Mouse (Mus musculus) limb, embryonic 15.5 days (tissue): ENCODE data around the gene Gm10974. TPM values are rescaled to one million over a fixed set of nuclear protein-coding genes. Genes with fewer than 3 reads are reported as not detected.

ENCODE experiments used
- ATAC-seq: fragments of 200-750 bp; cut with Nextera tagmentation; 2 replicates; pipeline ENCODE4 v1.8.0; 2017; ENCODE audit warnings: low read depth, moderate TSS enrichment; ENCODE audit not compliant: insufficient number of reproducible peaks, low FRiP score, low TSS enrichment
- H3K27ac ChIP-seq: fragments of 300-500 bp; sonication (generic); 2 replicates; pipeline ENCODE4 v1.5.1; 2015; ENCODE audit warnings: moderate library complexity, mild to moderate bottlenecking, inconsistent platforms
- H3K27me3 ChIP-seq: fragments of 300-500 bp; sonication (generic); 2 replicates; pipeline ENCODE4 v1.6.1; 2015; ENCODE audit warnings: inconsistent platforms
- H3K36me3 ChIP-seq: fragments of 300-500 bp; sonication (generic); 2 replicates; pipeline ENCODE4 v1.6.1; 2015; ENCODE audit warnings: inconsistent platforms
- H3K4me1 ChIP-seq: fragments of 300-500 bp; sonication (generic); 2 replicates; pipeline ENCODE4 v1.6.1; 2015; ENCODE audit warnings: inconsistent platforms
- H3K4me2 ChIP-seq: fragments of 300-500 bp; sonication (generic); 2 replicates; pipeline ENCODE4 v1.6.1; 2015; ENCODE audit warnings: mild to moderate bottlenecking, inconsistent platforms
- H3K4me3 ChIP-seq: fragments of 300-500 bp; sonication (generic); 2 replicates; pipeline ENCODE4 v1.5.1; 2015; ENCODE audit warnings: mild to moderate bottlenecking, inconsistent platforms
- H3K9ac ChIP-seq: fragments of 300-500 bp; sonication (generic); 2 replicates; pipeline ENCODE4 v1.6.1; 2015; ENCODE audit warnings: inconsistent platforms
- H3K9me3 ChIP-seq: fragments of 300-500 bp; sonication (generic); 2 replicates; pipeline ENCODE4 v1.6.1; 2016; ENCODE audit warnings: inconsistent platforms
- WGBS: fragments of 180-500 bp; shearing (Covaris S2); methylation state at CpG from one replicate; pipeline ENCODE4 v1.1.7; 2015; 5-methylcytosine and 5-hydroxymethylcytosine counted together
- polyA plus RNA-seq: library from polyadenylated mRNA; unstranded; fragments of >200 nt; fragmentation: Nextera tagmentation; extraction: Ambion mirVana; gene quantifications from 2 replicates; pipeline ENCODE4 v1.2.1, GENCODE M21; 2015

Gm10974 gene
- polyA plus RNA-seq, 1 experiment from 2014 or later, result not detected

GRCm38 (mm10) chr7:66364491-66364890 is 1.2 kb upstream of the Gm10974 start:
- no peaks in the 10 kb centered on the region for H3K9me3 ChIP-seq
- H3K27ac ChIP-seq, result no peak overlapping the region
- H3K27me3 ChIP-seq, result no peaks in the 10 kb centered on the region
- H3K36me3 ChIP-seq, result peaks cover 16% of the 10 kb centered on the region
- H3K4me3 ChIP-seq, result no peak overlapping the region
- ATAC-seq, result no peak
- no peak overlapping the region for H3K4me2 ChIP-seq
- H3K9ac ChIP-seq, result no peak overlapping the region
- peaks cover 6% of the 10 kb centered on the region; the same call in 1 of the 2 replicates for H3K4me1 ChIP-seq
- 96% methylated on average over 11 of the region's 11 CpGs for WGBS

DNA sequence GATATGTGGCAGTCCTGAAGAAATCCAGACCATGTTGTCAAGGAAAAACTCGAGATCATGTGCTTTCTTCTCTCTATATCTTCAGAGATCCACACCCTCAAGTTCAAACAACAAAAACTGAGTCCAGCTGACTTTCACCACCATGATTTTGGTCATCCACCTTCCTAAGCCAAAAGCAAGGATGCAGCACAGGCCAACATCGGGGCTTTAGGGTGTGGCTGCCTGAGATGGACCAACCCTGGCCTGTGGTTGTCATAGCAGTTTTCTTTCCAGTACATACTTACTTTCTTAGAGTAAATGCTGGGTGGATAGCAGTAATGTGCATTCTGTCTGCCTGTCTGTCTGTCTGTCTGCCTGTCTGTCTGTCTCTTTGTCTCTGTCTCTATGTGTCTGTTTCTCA is 294 bp upstream of the Gm10974 start:
- 71% methylated on average over 2 of the region's 2 CpGs for WGBS
- no peak overlapping the region for H3K9ac ChIP-seq
- H3K36me3 ChIP-seq, result peaks cover 8% of the 10 kb centered on the region
- no peak for ATAC-seq
- H3K27ac ChIP-seq, result peak overlapping the region; percentile 11; the same call in 1 of the 2 replicates
- H3K4me1 ChIP-seq, result peaks cover 14% of the 10 kb centered on the region; the same call in 1 of the 2 replicates
- H3K4me2 ChIP-seq, result no peak overlapping the region
- no peak overlapping the region for H3K4me3 ChIP-seq
- no peaks in the 10 kb centered on the region for H3K27me3 ChIP-seq
- no peaks in the 10 kb centered on the region for H3K9me3 ChIP-seq

DNA sequence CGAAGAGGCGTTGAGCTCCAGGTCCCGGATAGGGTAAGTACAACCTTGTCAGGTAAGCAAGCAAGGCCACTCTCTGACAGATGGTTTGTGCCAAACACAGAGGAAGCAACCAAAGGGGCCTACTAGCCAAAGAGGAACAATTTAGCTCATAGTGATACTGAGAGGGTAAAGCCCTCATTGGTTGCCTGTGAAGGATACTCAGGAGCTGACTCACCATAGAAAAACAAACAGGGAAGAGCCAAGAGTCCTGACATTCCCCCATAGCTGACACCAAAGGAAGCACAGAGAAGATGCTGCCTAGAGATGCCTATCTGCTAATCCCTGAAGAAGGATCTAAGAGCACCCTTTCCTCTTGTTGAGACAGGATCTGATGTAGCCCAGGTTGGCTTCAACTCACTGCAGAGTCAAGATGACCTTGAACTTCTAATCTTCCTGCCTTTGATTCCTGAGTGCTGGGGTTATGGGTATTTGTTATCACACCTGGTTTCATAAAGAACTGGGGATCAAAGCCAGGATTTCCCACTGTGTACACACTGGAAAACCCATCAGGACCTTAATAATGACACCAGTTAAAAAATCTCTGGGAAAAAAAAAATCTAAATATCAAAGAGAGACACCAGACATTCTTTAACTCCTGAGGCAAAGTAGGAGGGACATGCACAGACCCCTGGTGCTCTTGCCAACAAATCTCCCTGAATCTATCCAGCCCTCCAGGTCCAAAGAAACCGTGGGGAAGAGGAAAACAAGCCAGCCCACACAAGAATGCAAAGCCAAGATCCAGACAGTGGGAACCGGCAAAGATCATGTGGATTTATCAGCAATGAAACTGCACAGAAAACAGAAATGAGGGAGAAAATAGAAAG is 3.6 kb downstream of the Gm10974 start:
- 0 out of 2 replicates have a peak overlapping the region, but pooled peaks have one; percentile 64 for H3K27ac ChIP-seq
- H3K9me3 ChIP-seq, result no peaks in the 10 kb centered on the region
- no peak for ATAC-seq
- H3K36me3 ChIP-seq, result 0 out of 2 replicates have a peak, but pooled peaks cover 4% of the 10 kb centered on the region
- H3K27me3 ChIP-seq, result no peaks in the 10 kb centered on the region
- no peak overlapping the region for H3K4me3 ChIP-seq
- H3K9ac ChIP-seq, result no peak overlapping the region
- peaks cover 14% of the 10 kb centered on the region; the same call in 1 of the 2 replicates for H3K4me1 ChIP-seq
- no peak overlapping the region for H3K4me2 ChIP-seq
- WGBS, result 63% methylated on average over 5 of the region's 5 CpGs

GRCm38 (mm10) chr7:66369934-66370445 is 4.3 kb downstream of the Gm10974 start:
- WGBS, result 36% methylated on average over 5 of the region's 5 CpGs
- H3K27ac ChIP-seq, result peak overlapping the region; percentile 64; the same call in 1 of the 2 replicates

DNA sequence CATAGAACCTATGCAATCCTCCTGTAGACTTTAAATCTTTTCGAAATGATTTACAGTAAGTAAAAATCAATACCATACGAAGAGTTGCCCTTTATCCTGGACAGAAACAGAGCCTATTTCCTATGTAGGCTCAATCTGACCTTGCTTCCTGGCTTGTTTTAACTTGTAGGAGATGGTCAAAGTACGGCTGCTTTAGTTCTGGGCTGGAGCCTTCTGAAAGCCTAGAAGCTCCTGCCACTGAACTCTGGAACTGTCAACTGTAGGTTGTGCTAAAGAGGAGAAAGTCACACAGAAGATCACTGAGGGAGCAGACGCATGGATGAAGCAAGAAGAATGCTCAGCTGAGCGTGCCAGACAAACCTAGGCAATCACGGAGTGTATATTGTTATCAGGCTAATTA is 5.3 kb downstream of the Gm10974 start:
- no peak for ATAC-seq
- 0 out of 2 replicates have a peak, but pooled peaks cover 4% of the 10 kb centered on the region for H3K36me3 ChIP-seq
- H3K4me2 ChIP-seq, result no peak overlapping the region
- H3K9ac ChIP-seq, result no peak overlapping the region
- no peak overlapping the region for H3K4me3 ChIP-seq
- H3K9me3 ChIP-seq, result no peaks in the 10 kb centered on the region
- peaks cover 13% of the 10 kb centered on the region; the same call in 1 of the 2 replicates for H3K4me1 ChIP-seq
- 82% methylated on average over 6 of the region's 6 CpGs for WGBS
- no peak overlapping the region for H3K27ac ChIP-seq
- no peaks in the 10 kb centered on the region for H3K27me3 ChIP-seq

More at GRCm38 (mm10) chr7:66369934-66370445, 4.3 kb downstream of the Gm10974 start:
- ATAC-seq, result no peak
- Histone ChIP-seq H3K36me3 (0 out of 2 replicates have a peak, but pooled peaks cover 4% of the 10 kb centered on the region), H3K9ac (no peak overlapping the region), H3K27me3 (no peaks in the 10 kb centered on the region), H3K9me3 (no peaks in the 10 kb centered on the region), H3K4me3 (no peak overlapping the region), H3K4me2 (no peak overlapping the region), H3K4me1 (peaks cover 14% of the 10 kb centered on the region; the same call in 1 of the 2 replicates)

DNA sequence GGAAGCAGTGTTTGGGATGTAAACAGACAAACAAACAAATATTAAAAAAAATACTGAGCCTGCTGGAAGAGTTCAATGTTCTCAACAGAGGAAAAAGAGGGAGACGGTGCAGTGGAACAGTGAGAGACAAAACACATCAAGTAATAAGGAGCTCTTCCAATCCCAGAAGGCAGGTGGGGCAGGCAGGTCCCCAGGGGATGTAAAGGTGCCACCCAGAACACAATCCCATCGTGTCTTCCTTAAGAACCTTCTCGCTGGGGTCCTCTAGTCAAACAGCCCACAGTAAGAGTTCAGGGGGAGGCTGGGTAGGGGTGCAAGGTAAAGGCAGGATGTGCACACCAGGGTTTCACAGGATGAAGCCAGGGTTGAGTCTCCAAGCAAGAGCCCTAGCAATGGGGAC is 7.7 kb downstream of the Gm10974 start:
- H3K4me2 ChIP-seq, result no peak overlapping the region
- H3K27me3 ChIP-seq, result no peaks in the 10 kb centered on the region
- 0 out of 2 replicates have a peak, but pooled peaks cover 4% of the 10 kb centered on the region for H3K36me3 ChIP-seq
- H3K9me3 ChIP-seq, result no peaks in the 10 kb centered on the region
- no peak for ATAC-seq
- no peak overlapping the region for H3K4me3 ChIP-seq
- no peak overlapping the region for H3K9ac ChIP-seq
- 84% methylated on average over 3 of the region's 3 CpGs for WGBS
- no peak overlapping the region for H3K27ac ChIP-seq
- H3K4me1 ChIP-seq, result peaks cover 19% of the 10 kb centered on the region; the same call in 1 of the 2 replicates

DNA sequence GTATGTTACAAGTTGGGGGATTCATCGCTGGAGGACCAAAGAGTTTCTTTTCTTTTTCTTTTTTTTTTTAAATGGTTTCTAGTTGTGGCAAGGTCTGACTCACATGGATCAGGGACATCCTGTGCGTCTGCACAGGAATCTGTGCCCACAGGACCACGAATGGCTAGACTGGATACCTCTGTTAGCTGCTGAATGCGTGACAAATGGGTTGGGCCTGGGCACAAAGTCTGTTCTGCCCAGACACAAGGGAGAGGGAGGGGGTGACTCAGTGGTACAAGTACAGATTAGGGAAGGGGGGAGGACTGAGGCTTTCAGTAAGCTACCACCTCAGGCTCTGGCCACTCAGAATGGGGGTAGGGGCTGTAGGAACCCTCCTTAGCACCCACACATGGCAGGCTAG is 10.0 kb downstream of the Gm10974 start:
- Histone ChIP-seq H3K9me3 (no peaks in the 10 kb centered on the region), H3K4me1 (peaks cover 8% of the 10 kb centered on the region; the same call in 1 of the 2 replicates), H3K27me3 (no peaks in the 10 kb centered on the region), H3K36me3 (peaks cover 8% of the 10 kb centered on the region; the same call in 1 of the 2 replicates), H3K27ac (no peak overlapping the region), H3K4me2 (no peak overlapping the region), H3K9ac (no peak overlapping the region), H3K4me3 (no peak overlapping the region)
- 76% methylated on average over 4 of the region's 4 CpGs for WGBS
- ATAC-seq, result no peak

GRCm38 (mm10) chr7:66376560-66376959 is 10.9 kb downstream of the Gm10974 start:
- ATAC-seq, result no peak

DNA sequence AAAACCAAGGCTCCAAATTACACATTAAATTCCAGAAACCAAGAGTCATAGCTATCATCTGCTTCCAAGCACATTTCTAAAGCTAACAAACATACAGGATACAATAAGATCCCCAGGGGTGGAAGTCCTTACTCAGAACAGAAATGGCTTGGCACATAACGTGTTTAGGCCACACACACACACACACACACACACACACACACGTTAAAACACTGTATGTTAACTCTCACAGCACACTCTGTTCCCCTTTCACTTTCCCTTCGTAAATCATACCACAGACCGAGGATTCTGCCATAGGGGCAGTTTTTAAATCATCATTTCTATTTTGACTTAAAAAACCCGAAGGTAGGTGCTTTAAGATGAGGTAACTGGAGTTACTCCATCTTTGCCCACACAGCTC is 18.5 kb downstream of the Gm10974 start:
- Histone ChIP-seq H3K27ac (no peak overlapping the region; the same call in none of the 2 replicates), H3K27me3 (no peaks in the 10 kb centered on the region), H3K9me3 (no peaks in the 10 kb centered on the region), H3K4me1 (peaks cover 21% of the 10 kb centered on the region), H3K36me3 (peaks cover 6% of the 10 kb centered on the region; the same call in 1 of the 2 replicates), H3K4me3 (no peak overlapping the region), H3K4me2 (no peak overlapping the region), H3K9ac (no peak overlapping the region)
- WGBS, result 38% methylated on average over 5 of the region's 5 CpGs
- no peak for ATAC-seq

More at GRCm38 (mm10) chr7:66376560-66376959, 10.9 kb downstream of the Gm10974 start:
- Histone ChIP-seq H3K4me2 (no peak overlapping the region), H3K36me3 (peaks cover 9% of the 10 kb centered on the region; the same call in 1 of the 2 replicates), H3K4me3 (no peak overlapping the region), H3K27me3 (no peaks in the 10 kb centered on the region), H3K9ac (no peak overlapping the region), H3K27ac (no peak overlapping the region; the same call in 1 of the 2 replicates), H3K9me3 (no peaks in the 10 kb centered on the region), H3K4me1 (0 out of 2 replicates have a peak, but pooled peaks cover 8% of the 10 kb centered on the region)
- WGBS, result 70% methylated on average over 10 of the region's 10 CpGs

- H3K36me3 ChIP-seq, result peaks cover 6% of the 10 kb centered on the region; the same call in 1 of the 2 replicates
- no peak overlapping the region for H3K27ac ChIP-seq
- H3K9me3 ChIP-seq, result no peaks in the 10 kb centered on the region
- H3K9ac ChIP-seq, result no peak overlapping the region
- no peaks in the 10 kb centered on the region for H3K27me3 ChIP-seq
- no peak for ATAC-seq
- H3K4me3 ChIP-seq, result no peak overlapping the region
- no peak overlapping the region for H3K4me2 ChIP-seq
- WGBS, result 89% methylated on average over 8 of the region's 8 CpGs
- peaks cover 21% of the 10 kb centered on the region for H3K4me1 ChIP-seq
These were observed 19.2 kb downstream of the Gm10974 start for GRCm38 (mm10) chr7:66384891-66385290.

DNA sequence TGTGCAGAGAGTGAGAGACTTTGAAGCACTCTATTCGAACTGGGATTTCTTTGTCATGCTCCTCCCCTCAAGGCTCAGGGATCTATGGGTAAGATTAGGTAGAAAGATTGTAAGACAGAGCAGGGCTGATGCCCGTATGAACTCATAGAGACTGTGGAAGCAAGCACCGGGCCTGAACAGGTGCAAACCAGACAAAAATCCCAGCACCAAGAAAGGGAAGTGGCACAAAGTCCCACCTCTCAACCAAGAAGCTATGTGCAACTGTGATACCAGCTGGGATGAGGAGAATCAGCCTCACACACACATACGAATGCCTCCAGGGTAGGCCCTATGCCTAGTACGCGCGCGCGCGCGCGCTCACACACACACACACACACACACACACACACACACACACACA is 20.1 kb downstream of the Gm10974 start:
- no peak for ATAC-seq
- H3K36me3 ChIP-seq, result peaks cover under 1% of the 10 kb centered on the region; the same call in 1 of the 2 replicates
- no peaks in the 10 kb centered on the region for H3K9me3 ChIP-seq
- H3K27me3 ChIP-seq, result no peaks in the 10 kb centered on the region
- H3K4me1 ChIP-seq, result peaks cover 21% of the 10 kb centered on the region
- 93% methylated on average over 12 of the region's 12 CpGs for WGBS
- no peak overlapping the region for H3K27ac ChIP-seq
- H3K4me2 ChIP-seq, result no peak overlapping the region
- H3K4me3 ChIP-seq, result no peak overlapping the region
- H3K9ac ChIP-seq, result no peak overlapping the region

GRCm38 (mm10) chr7:66386411-66386810 is 20.7 kb downstream of the Gm10974 start:
- Histone ChIP-seq H3K9me3 (no peaks in the 10 kb centered on the region), H3K4me2 (no peak overlapping the region)
- WGBS, result 93% methylated on average over 6 of the region's 6 CpGs

More at GRCm38 (mm10) chr7:66386411-66386810, 20.7 kb downstream of the Gm10974 start:
- Histone ChIP-seq H3K27ac (no peak overlapping the region), H3K4me3 (no peak overlapping the region), H3K4me1 (peaks cover 21% of the 10 kb centered on the region), H3K36me3 (no peaks in the 10 kb centered on the region), H3K9ac (no peak overlapping the region), H3K27me3 (no peaks in the 10 kb centered on the region)
- ATAC-seq, result no peak
